Mouse (Mus musculus) adrenal gland, adult 2 months (tissue): ENCODE measurements around the gene Tsku. TPM values are rescaled to one million over a fixed set of nuclear protein-coding genes. Genes with fewer than 3 reads are reported as not detected.

Experiments
- DNase-seq: peaks from one replicate; pipeline ENCODE4 v3.0.0; 2021
- polyA plus RNA-seq: library from polyadenylated mRNA; depleted of rRNA; stranded (reverse); fragments of >200 nt; gene quantifications from 2 replicates; pipeline ENCODE4 v1.2.3, GENCODE M21; 2012; rRNA removed
- total RNA-seq, 2 experiments: library from RNA; stranded (reverse); gene quantifications; 2 replicates each; pipeline ENCODE4 v1.2.3; 2021

Gene Tsku
- total and polyA plus RNA-seq, 3 experiments, result 22.4 to 58.9 (median 41.5) TPM

DNA sequence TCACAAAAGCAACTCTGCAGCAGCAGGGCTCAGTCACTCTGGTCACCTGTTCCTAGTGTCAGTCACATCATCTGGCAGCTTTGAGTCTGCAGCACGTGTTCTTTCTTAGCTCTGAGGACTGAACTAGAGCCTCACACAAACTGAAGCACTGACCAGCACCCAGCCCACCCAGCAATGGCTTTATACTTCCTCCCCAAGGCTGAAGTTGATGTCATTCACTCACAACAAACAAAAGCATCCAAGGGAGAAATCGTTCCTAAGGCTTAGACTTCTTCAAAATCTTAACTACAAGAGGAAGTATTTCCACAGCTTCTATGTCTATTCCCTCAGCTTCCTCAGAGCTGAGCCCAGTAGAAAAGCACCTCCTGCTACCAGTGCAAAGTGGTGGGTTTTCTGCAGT is 32.8 kb downstream of the Tsku start:
- no peak for DNase-seq

DNA sequence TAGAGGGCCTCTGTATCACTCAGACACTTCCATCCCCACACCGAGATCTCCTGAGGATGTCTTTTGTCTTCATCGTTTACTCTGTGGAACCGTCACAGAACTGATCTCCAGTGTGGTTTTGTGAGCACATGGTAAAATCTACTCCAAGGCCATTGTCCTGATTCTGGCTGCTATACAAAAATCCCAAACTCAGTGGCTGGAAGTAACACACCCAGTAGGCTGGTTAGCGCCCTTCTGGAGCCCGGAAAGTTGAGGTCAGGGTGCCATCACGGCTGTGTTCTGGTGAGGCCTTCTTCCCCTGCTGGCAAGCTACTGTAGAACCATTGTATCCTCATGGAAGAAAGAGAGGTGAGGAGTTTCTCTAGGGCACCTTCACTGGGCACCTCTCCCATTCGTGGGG is 35.1 kb downstream of the Tsku start:
- DNase-seq, result no peak

- no peak for DNase-seq
Observed at GRCm38 (mm10) chr7:98324228-98324627, 36.9 kb downstream of the Tsku start.

DNA sequence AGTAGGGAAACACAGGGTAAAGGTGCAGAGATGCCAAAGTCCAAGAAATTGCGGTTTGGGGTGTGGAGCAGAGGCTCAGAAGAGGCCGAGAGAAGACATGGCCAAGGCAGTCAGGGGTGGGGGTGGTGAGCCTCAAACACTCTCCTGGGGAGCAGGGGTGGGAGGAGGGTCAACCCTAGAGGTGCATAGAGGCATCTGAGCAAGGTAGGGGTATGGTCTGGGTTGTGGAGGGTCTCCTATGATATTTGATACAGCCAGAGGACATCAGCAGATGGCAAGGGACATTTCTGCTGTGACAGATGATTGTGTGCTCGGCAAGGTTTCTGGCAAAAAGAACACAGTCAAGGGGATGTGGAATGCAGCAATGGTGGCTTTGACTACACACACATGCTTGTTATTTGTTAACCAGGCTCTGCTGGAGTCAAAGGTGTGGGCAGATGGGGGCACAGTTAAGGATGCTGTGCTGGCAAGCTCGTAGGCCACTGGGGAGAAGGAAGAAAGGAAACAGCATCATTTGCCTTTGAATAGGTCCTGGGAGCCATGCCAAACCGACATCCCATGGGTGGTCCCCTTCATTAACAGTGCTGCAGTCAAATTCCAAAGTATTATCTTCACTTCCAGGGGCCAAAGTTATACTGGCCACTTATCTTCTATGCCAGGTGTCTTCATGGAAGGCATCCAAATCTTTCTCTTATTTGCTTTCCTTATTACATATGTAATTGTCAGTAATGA is 37.7 kb downstream of the Tsku start:
- DNase-seq, result no peak

DNA sequence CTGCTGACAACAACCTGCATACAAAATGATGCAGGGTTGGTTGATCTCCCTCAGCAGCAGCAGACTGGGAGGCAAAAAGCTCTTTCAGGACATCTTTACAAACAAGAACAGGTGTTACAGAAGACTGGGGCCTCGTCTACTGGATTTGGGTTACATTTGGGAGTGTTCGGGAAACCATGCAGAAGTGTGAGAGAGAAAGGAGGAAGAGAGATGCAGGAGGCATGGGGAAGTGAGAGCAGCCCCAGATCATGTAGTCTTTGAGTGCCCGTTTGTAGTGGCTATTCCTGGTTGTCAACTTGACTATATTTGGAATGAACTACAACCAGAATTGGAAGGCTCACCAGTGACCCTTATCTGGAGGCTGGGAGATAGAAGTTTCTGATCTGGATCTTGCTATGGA is 38.7 kb downstream of the Tsku start:
- no peak for DNase-seq

DNA sequence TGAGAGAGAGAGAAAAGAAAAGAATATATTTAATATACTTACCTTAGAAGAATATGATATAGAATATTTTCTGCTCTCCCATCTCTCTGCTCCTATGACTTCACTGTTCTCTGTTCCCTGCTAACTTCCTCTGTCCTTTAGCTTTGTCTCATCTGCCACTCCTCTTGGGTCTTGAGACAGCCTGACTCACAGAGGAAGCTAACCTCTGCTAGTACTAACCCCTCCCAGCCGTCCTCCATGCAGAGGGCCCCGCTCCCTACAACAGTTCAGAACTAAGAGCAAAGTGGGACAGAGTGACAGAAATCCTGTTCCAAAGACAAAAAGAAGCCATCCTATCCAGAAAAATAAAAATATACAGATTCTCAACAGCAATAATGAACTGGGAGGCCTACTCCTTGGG is 40.0 kb downstream of the Tsku start, which contains the start of gene Acer3:
TSS of gene Acer3 (minus strand) at position 126 of the 400 bp plus-strand sequence.
- no peak for DNase-seq

GRCm38 (mm10) chr7:98320006-98320556 is 41.0 kb downstream of the Tsku start:
- no peak for DNase-seq

DNA sequence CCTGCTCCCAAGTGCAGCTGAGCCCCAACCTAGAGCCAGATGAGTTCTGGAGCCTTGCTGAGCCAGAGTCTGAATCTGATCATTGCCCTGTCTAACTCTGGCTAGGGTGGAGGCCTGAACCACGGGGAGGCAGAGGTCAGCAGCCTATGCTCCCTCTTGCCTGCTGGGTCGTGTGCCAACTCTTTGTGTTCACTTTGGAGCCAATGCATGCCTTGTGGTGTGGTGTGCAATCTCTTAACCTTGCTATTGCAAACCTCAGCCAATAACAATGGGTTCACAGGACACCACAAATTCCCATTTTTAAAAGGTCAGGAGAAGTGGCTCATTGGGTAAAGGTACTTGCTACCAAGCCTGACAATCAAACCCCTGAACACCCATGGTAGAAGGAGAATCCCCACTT is 44.6 kb downstream of the Tsku start:
- DNase-seq, result peak; percentile 73

DNA sequence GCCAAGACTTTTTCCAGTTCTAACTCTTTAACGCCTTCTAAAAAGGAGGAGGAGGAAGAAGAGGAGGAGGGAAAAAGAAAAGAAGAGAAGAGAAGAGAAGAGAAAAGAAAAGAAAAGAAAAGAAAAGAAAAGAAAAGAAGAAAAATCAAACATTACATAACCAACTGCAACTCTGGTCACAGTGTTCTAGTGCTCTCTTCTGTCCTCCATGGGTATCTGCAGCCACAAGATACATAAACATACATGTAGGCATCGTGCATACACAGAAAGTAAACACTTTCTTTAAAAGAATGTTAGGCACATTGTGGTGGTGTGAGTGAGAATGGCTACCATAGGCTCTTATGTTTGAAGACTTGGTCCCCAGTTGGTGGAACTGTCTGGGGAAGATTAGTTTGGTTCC is 46.0 kb downstream of the Tsku start:
- no peak for DNase-seq

- DNase-seq, result no peak
Observed at GRCm38 (mm10) chr7:98312185-98312920, 48.8 kb downstream of the Tsku start.

GRCm38 (mm10) chr7:98310266-98310665 is 50.9 kb downstream of the Tsku start:
- DNase-seq, result no peak

- peak; percentile 97 for DNase-seq
Observed at GRCm38 (mm10) chr7:98309219-98310030, 51.7 kb downstream of the Tsku start.

- DNase-seq, result no peak
Observed at GRCm38 (mm10) chr7:98308607-98309218, 52.4 kb downstream of the Tsku start.

GRCm38 (mm10) chr7:98307921-98308606 is 53.1 kb downstream of the Tsku start:
- no peak for DNase-seq

DNA sequence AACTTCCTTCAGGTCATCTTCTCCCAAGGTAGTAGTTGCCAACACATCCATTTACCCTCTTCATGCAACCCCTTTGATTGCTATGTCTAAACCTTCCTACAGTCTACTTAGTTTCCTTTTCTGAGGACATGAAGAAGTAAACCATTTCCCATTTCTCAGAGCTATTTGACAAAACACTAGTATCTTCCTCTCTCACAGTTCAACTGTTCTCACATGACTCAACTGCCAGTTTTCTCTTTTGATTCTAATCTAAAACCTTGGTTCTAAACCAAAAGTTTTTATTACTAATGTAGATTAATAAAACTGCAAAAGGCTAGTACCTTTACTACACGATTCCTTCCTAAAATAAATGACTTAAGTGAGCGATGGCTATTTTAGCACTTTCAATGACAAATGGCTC is 53.7 kb downstream of the Tsku start:
- DNase-seq, result no peak

Other genes with a start within 250 kb of the Tsku start
- gene Myo7a, start 241.8 kb downstream of the Tsku start, total RNA-seq, result 100 to 1,000 TPM; 140 to 146 TPM
- gene Myo7a, start 241.8 kb downstream of the Tsku start, polyA plus RNA-seq, result 136 and 180 TPM in 2 replicates
- 1 to 10 TPM in 1 of 2 experiments, under 1 TPM in 1; 0.17 to 5.7 TPM for gene Omp, start 215.8 kb downstream of the Tsku start, total RNA-seq
- 3.3 and 10.3 TPM in 2 replicates for gene Omp, start 215.8 kb downstream of the Tsku start, polyA plus RNA-seq
- gene Capn5, start 183.1 kb downstream of the Tsku start, total RNA-seq, result 1 to 10 TPM; 4.1 to 6.1 TPM
- gene Capn5, start 183.1 kb downstream of the Tsku start, polyA plus RNA-seq, result 8.4 and 11.2 TPM in 2 replicates
- under 1 TPM in 1 of 2 experiments, not detected in 1; 0.78 TPM for gene B3gnt6, start 161.8 kb downstream of the Tsku start, total RNA-seq
- gene B3gnt6, start 161.8 kb downstream of the Tsku start, polyA plus RNA-seq, result 0.19 and 0.20 TPM in 2 replicates
- gene Acer3, start 40.1 kb downstream of the Tsku start, total RNA-seq, result 10 to 100 TPM; 10.7 to 22.0 TPM
- gene Acer3, start 40.1 kb downstream of the Tsku start, polyA plus RNA-seq, result 1.2 and 1.3 TPM in 2 replicates
- gene Gucy2d, start 79.1 kb upstream of the Tsku start, total RNA-seq, result not detected
- not detected in 2 replicates for gene Gucy2d, start 79.1 kb upstream of the Tsku start, polyA plus RNA-seq
- gene Lrrc32, start 128.0 kb upstream of the Tsku start, total RNA-seq, result 10 to 100 TPM; 17.0 to 37.1 TPM
- gene Lrrc32, start 128.0 kb upstream of the Tsku start, polyA plus RNA-seq, result 16.6 and 19.4 TPM in 2 replicates